Mouse (Mus musculus): ENCODE results near the gene Atp1a1. TPM values are rescaled to one million over a fixed set of nuclear protein-coding genes. Genes with fewer than 3 reads are reported as not detected.

Gene Atp1a1
- polyA plus RNA-seq, 1 experiment from 2014 or later = 50.9 TPM

DNA sequence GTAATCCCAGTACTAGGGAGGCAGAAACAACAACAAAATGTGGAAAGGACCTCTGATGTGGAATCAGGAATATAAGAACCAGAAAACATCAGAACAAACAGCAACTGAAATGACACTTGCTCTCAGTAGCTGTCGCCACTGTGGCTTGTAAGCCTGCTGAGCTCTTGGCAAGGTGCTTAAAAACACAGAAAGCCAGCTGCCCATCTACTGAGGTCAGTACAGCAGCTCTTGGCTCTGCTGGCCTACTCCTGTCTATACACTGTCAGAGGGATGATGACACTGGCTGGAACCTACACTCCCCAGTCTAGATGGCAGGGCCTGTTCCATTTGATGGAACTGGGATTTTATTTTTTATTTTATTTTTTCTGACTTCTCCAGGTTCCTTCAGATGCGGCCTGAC is 71.1 kb downstream of the Atp1a1 start:
- H3K9ac ChIP-seq (replicated peaks) = no peak overlapping the region
- H3K4me3 ChIP-seq = no peak overlapping the region
- peaks cover 19% of the 10 kb centered on the region for H3K4me1 ChIP-seq
- H3K9me3 ChIP-seq = no peaks in the 10 kb centered on the region
- no peaks in the 10 kb centered on the region for H3K27me3 ChIP-seq
- no peaks in the 10 kb centered on the region for H3K36me3 ChIP-seq
- no peak overlapping the region for H3K27ac ChIP-seq (replicated peaks)
- no peak overlapping the region for H3K4me2 ChIP-seq (replicated peaks)
- no peak for ATAC-seq (ENCODE audit: low FRiP score, low read depth)
- WGBS = 86% methylated on average over 2 of the region's 2 CpGs

DNA sequence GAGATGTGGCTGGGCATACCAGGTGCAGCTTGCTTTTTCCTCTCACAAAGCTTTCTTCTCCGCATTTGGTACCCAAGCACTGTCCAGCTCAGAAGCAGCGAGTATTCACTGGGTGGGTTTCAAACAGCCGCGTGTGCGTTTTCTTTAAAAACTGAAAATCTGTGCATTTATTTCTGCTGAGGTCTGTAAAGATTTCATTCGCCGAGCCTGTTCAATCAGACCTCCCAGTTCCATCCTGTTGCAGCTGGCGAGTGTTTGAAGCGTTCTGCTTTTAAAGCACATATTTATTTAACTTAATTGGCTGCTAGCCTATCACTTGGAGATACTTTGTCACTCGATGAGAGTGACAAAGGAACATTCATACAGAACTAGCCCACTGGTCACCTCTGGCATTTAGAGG is 73.6 kb downstream of the Atp1a1 start:
- no peak overlapping the region for H3K9ac ChIP-seq (replicated peaks)
- ATAC-seq (ENCODE audit: low FRiP score, low read depth) = no peak
- H3K4me1 ChIP-seq = peaks cover 25% of the 10 kb centered on the region
- no peak overlapping the region for H3K4me3 ChIP-seq
- H3K27ac ChIP-seq (replicated peaks) = no peak overlapping the region; the same call in 1 of the 2 replicates
- no peaks in the 10 kb centered on the region for H3K36me3 ChIP-seq
- no peaks in the 10 kb centered on the region for H3K27me3 ChIP-seq
- H3K4me2 ChIP-seq (replicated peaks) = no peak overlapping the region
- H3K9me3 ChIP-seq = no peaks in the 10 kb centered on the region
- 59% methylated on average over 10 of the region's 10 CpGs for WGBS

DNA sequence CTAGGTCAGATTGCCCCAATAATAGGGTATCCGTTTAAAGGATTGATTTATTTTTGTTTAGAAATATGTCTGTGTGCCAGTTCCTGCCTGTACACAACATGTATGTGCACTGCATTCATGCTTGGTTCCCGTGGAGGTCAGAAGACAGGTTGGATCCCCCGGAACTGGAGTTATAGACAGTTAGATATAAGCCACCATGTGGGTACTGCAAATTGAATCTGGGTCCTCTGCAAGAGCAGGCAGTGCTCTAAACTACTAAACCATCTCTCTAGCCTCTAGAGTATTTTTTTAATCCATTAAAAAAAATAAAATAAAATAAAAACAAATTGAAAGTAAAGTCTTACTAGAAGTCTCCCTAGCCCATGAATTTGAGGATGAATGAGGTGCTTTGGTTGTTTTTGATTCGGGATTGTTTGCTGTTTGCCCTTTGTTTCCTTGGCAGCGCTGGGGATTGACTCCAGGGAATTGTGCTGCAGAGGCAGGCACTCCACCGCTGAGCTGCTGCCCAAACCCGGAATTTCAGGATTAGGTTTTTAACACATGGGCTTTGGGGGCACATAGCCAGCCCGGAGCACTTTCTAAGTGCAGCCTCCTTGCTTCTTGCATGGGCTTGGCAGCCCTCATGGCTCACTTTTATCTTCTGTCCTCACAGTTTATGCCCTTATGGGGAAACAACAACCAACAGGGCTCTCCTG is 75.4 kb downstream of the Atp1a1 start:
- H3K36me3 ChIP-seq = no peaks in the 10 kb centered on the region
- peaks cover 25% of the 10 kb centered on the region for H3K4me1 ChIP-seq
- H3K4me2 ChIP-seq (replicated peaks) = no peak overlapping the region
- no peaks in the 10 kb centered on the region for H3K9me3 ChIP-seq
- ATAC-seq (ENCODE audit: low FRiP score, low read depth) = no peak
- H3K4me3 ChIP-seq = no peak overlapping the region
- H3K27ac ChIP-seq (replicated peaks) = no peak overlapping the region
- WGBS = 24% methylated on average over 8 of the region's 8 CpGs
- no peaks in the 10 kb centered on the region for H3K27me3 ChIP-seq
- no peak overlapping the region for H3K9ac ChIP-seq (replicated peaks)

DNA sequence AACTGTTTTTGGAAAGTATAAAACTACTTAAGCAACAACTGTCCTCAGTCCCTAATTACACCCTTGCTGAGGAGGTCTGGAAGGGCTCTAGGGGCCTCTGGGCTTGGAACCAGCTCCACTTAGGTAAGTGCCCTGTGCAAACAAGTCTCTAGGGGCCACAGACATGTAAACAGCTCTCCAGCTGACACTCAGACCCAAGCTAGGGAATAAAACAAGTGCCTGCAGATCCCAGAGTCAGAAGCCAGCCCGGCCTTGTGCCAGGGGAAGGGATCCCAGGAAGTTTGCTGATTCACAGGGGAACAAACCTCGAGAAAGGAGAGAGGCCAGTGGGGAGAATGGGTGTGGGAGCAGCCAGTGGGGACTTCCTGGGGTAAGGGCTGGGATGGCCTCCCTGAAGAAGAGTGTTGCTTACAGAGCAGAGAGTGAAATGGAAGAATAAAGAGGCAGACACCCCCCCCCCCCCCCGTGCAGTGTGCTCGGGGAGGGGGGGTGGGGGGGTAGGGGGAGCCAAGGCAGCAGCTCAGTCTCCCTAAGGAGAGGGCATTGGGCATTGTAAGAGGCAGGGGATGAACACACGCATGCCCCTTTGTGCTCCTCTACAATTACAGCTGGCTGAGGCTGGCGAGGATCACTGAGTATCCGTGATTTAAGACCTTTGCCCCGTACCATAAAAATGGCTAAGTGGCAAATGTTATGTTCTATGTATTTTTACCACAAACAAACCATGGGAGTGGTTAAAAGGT is 76.2 kb downstream of the Atp1a1 start:
- Histone ChIP-seq H3K4me3 (no peak overlapping the region), H3K4me1 (peaks cover 27% of the 10 kb centered on the region), H3K27me3 (no peaks in the 10 kb centered on the region), H3K9me3 (no peaks in the 10 kb centered on the region), H3K36me3 (no peaks in the 10 kb centered on the region), H3K27ac (replicated peaks) (no peak overlapping the region; the same call in 1 of the 2 replicates), H3K4me2 (replicated peaks) (no peak overlapping the region), H3K9ac (replicated peaks) (no peak overlapping the region)
- WGBS = 23% methylated on average over 7 of the region's 8 CpGs
- no peak for ATAC-seq (ENCODE audit: low FRiP score, low read depth)

DNA sequence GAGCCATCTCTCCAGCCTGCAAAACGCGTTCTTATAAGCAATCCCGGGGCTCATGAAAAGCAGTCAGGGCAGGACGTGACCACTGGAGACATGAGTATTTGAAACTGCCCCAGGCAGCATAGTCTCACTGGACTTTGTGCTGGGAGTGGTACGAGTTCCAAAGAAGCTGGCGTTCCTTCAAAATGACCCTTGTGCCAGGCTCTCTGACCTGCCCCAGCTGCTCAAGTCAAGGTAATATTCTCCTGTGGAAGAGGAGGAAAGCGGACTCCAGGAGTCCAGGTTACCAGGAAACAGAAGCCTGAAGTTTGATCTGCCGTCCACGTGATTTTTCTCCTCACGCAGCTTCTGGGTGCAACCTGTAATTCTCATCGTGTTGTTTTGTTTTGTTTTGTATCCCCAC is 77.9 kb downstream of the Atp1a1 start:
- ATAC-seq (ENCODE audit: low FRiP score, low read depth) = no peak
- Histone ChIP-seq H3K4me1 (peaks cover 39% of the 10 kb centered on the region), H3K9ac (replicated peaks) (no peak overlapping the region), H3K36me3 (no peaks in the 10 kb centered on the region), H3K27me3 (no peaks in the 10 kb centered on the region), H3K4me3 (no peak overlapping the region), H3K9me3 (no peaks in the 10 kb centered on the region), H3K4me2 (replicated peaks) (no peak overlapping the region), H3K27ac (replicated peaks) (no peak overlapping the region)
- 84% methylated on average over 11 of the region's 11 CpGs for WGBS

Other genes starting within 250 kb of the Atp1a1 start
- gene Igsf3, start 227.6 kb downstream of the Atp1a1 start, polyA plus RNA-seq (2016; fragmentation: Nextera tagmentation; extraction: Ambion mirVana) = 46.1 and 53.1 TPM in 2 replicates
- 0.32 and 0.48 TPM in 2 replicates for gene Mab21l3, start 244.3 kb upstream of the Atp1a1 start, polyA plus RNA-seq (2016; fragmentation: Nextera tagmentation; extraction: Ambion mirVana)

Measured in midbrain, embryonic 12.5 days (tissue).